Mouse (Mus musculus): ENCODE results near the gene Hmga2. TPM values are rescaled to one million over a fixed set of nuclear protein-coding genes. Genes with fewer than 3 reads are reported as not detected.

Hmga2 gene
- total RNA-seq, 2 experiments from 2014 or later = not detected

- no peak for DNase-seq
Measured at GRCm38 (mm10) chr10:120423256-120423655, 53.0 kb downstream of the Hmga2 start.

GRCm38 (mm10) chr10:120422820-120423219 is 53.4 kb downstream of the Hmga2 start:
- no peak for DNase-seq

DNA sequence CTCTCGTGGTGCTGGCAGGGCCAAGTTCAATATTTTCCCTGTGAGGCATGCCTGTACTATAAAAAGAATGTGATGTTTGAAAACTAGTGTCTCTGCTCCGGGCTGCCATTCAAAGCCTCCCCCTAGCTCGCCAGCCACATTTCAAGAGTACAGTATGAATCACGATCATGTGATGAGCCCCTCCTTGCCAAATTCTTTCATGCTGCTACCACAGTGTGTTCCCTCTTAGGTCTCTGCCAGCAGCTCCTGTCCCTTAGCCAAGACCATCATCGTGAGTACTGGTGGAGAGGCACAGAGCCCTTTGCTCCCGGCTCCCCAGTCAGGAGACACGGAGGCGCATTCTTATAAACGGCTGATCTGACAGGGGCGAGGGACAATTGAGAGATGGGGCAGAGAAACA is 54.2 kb downstream of the Hmga2 start:
- peak; percentile 91 to 92 for DNase-seq

- no peak for DNase-seq
Measured at GRCm38 (mm10) chr10:120420971-120421629, 55.2 kb downstream of the Hmga2 start.

- no peak for DNase-seq
Measured at GRCm38 (mm10) chr10:120418738-120419523, 57.3 kb downstream of the Hmga2 start.

DNA sequence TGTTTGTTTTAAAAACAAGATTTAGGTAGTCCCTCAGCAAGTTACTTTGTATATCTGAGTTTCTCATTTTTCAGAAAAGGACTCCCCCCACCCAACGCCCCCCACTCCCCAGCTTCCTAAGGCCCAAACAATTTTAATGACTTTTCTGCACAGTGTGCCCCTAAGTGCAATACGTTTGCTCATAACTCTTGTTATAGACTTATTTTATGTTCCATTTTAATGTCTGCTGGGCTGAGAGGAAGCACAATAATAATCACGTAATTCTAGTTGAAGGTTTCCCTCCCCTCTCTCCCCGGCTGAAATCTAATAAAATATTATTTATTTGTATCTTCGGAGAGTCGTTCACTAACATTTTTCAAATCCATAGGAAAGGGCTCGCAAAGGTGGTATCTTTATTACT is 58.1 kb downstream of the Hmga2 start:
- DNase-seq = no peak

DNA sequence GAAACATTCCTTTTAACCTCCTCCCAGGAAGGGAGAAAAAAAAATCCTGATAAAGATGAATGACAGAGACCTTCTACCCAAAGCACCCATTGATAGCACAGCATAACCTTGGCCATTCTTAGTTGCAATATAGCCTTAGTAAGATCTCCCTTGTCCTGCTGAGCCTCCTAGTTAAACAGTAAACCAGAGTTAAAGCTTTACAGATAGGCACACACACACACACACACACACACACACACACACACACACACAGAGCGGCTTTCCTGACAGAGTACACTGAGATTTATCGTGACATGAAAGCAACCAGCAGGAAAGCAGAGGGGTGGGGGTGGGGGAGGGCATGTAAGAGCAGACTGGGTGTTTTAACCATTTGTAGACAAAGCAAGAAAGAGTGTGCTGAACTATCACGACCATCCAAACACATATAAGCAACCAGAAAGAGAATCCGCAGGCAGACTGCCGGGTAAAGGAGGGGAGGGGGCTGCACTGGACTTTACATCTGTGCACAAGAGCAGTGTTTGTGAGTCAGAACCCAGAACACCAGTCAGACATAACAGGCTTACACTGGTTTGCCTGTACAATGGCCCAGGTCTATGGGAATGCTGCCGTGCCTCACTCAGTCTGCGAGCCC is 58.7 kb downstream of the Hmga2 start:
- DNase-seq = no peak

DNA sequence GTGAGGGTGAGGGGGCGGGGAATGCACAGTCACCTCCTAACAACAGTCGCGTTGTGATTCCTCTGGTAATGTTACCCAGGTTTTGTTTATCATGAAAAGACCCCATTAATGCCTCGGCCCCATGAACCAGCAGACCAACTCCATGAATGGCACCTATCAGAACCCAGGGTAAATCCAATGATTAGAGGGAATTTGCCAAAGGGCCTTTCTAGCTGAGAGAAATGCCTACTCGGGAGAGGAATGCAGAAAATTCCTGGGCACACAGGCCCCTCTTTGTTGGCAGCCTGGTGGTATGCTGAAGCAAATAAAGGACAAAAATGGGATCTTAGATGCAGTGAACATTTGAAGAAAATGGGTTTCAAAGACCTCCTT is 59.2 kb downstream of the Hmga2 start:
- no peak for DNase-seq

DNA sequence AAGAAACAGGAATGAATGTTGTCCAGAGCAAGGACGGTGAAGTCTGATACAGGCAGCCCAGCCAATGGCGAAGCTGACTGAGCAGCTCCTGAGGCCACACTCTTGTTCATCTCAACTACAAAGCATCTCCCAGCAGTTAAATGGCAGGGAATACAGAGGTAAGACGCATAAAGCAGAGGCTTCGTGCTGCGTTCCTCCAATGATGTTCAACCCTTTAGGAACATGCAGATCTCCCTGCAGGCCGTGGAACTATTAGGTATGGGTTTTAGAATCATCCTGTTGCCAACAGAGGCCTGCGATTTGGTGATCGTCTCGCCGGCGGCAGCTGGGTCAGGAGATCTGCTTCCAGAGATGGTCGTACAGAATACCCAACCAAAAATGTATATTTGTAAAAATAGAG is 59.6 kb downstream of the Hmga2 start:
- DNase-seq = no peak

DNA sequence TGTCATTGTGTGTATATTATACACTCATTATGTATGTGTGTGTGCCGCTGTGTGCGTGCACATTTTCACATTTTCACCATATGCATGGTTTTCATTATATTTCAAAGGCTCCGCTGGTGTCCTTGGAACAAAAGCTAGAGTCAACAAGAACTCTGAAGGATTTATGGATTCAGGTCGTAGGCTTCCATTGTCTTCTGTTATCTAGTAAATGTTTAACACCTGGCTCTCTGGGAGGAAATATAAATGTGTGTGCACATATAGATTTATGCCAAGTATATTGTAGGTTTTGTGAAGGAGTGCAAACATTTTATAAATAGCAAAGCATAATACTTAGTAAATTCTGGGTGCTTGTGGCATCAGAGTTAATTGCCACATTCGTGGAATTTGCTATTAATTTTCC is 64.1 kb downstream of the Hmga2 start:
- no peak for DNase-seq

DNA sequence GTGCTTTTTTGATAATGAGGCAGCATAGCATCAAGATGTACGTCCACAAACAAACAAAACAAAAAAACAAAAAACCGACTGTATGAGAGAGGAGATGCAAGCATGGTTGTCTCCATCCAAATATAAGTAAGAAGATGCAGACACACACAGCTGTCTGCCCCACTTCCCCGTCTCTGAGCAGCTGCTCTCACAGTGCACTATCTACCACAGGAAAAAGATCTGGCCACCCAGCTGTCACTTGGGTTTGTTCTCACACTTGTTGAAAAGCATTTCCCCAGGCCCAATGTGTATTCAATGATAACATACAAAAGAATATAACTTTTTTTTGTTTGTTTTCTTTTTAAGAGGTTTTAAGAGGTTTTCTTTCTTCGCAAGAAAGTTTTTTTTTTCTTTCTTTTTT is 65.3 kb downstream of the Hmga2 start:
- DNase-seq = no peak

DNA sequence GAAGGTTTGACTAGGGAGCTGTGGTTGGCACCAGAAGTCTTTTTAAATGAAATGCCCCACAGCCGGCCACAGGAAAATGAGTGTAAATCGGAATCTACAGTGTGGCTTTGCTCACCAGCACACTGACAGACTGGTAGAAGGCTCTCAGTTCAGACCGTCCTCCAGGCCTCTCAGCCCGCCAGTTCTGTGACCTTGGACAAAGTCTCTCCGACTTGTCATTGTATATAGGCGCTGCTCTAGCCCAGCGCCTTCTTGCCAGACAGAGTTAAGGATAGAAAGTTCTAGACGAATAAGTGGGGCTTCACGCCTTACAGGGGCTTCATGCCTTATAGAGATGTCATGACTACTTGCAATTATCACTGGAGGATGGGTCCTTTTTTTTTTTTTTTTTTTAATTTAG is 67.1 kb downstream of the Hmga2 start:
- DNase-seq = no peak

DNA sequence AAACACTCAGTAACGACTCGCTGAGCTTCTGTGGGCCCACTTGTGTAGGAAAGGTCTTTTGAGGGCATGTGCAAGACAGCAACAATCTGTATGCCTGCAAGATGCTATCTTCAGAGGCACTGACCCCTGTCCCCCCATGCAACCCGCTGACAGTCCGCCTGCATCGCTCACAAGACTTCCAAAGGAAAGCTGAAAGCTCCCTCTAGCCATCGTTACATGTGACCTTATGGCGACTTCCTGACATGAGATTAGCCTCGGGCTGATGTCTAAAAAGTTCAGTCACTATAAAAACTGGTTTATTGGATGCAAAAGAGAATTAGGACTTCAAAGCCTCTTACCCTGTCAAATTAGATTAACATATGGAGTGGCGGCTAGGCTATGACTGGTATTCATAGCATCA is 69.0 kb downstream of the Hmga2 start:
- no peak for DNase-seq

DNA sequence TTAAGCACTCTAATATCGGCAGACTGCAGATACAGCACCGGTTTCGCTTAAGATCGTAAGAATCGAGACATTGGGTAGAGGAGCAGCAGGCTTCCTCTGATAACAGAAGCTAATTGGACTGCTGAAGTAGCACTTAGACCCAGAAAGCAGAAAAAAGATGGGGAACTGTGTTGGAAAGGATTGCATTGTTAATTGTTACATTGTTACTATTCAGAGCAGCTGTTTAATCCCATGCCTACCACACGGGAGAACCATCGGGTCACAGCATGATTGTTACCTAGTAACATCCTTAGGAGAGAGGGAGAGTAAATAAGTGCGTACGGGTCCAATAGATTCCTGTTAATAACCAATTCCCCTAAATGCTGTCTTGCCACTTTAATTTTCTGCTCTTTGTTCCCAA is 70.2 kb downstream of the Hmga2 start:
- no peak for DNase-seq

DNA sequence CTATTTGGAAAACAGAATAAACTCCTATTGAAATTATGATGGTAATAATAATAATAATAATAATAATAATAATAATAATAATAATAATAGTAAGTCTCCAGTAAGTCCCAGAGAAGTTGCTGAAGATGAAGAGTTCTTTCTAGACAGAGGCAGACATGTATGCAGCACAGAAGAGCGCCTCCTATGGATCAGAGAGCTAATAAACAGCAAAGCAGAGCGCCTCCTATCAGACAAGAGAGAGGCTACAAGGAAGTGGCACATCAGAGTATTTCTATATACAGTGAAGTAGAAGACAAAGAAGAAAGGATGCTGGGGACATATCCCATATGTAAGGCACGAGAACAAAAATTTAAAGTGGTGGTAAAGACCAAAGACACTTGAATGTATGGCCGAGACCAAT is 70.9 kb downstream of the Hmga2 start:
- DNase-seq = no peak

DNA sequence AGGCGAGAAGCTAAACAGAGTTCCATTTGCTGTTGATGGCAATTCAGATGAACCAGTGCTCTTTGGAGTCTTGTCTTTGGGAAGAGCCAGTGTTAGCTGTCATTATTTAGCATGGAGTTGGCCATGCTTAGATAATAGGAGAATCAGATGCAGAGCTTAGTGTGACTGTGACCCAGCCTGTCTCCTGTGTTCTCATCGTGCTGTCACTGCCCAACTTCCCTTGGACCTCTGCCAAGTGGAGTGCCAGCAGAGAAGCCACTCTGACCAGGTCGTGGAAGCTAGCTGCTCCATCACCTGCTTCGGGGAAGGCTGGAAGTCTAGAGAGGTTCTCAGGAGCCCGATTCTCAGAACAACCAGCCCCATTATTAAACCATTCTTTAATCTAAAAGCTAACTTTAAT is 73.3 kb downstream of the Hmga2 start:
- DNase-seq = no peak

GRCm38 (mm10) chr10:120401787-120402186 is 74.5 kb downstream of the Hmga2 start:
- no peak for DNase-seq

DNA sequence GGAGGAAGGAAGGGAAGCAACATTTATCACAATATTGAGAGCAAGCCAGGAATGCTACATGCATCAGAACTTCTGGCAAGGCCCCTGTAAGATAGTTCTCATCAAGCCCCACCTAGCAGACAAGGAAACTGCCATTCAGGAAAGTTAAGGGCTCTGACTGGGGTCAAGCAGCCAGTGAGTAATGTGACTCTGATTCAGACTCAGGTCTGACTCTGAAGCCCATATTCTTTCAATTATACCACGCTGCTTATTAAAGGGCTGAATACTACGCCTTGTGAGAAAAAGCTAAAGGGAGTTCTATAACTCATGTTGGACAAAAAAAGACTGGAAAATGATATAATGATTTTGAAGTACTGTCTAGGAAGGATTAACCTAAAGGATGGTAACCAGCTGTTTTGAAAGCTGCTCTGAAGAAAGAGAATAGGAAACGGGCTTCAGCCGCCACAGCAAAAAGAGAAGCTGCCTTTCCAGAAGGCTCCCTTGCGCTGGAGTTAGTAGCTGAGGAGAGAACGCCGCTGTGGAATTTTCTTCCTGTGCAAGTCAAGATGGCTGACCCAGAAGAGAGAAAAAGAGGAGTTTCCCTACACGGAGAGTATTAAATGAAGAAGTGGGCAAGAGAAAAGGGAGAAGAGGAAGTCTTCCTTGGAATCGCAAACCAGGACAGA is 76.3 kb downstream of the Hmga2 start:
- DNase-seq = no peak

GRCm38 (mm10) chr10:120398745-120399144 is 77.5 kb downstream of the Hmga2 start:
- no peak for DNase-seq

DNA sequence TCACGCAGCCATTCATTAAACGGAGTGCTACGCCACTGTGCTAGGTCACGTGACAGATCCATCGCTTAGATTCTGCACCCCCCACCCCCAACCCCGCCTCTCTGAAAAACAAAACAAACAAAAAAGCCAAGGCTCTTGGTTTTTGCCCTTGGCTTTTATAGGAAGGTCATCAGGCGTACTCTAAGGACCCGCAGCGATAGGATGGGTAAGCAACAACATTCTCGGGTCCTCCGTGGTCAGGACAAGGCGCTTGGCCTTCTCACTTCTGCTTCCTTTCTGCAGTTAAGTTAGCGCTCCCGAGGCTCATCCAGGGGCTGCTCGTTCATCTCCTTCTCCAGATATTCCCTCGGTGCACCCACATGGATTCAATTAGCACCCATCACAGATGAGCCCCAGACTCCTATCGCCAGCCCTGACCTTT is 79.0 kb downstream of the Hmga2 start:
- no peak for DNase-seq

GRCm38 (mm10) chr10:120395550-120395949 is 80.7 kb downstream of the Hmga2 start:
- DNase-seq = no peak

DNA sequence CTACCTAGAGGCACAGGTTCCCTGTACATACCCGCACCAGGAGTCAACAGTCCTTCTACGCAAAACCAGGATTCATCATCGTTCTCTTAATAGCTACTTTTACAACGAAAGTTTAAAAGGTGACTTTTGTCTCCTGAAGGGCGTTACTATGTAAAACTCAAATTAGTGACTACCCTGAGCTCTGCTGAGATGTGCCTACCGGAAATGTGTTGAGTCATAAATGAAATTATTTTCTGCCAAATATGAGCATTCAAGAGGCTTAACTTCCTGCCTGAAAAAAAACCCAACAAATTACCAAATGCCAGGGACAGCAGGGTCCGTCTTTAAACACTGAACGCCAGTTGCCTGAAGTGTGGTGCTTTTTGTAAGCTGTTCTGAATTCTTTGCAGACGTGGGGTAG is 81.5 kb downstream of the Hmga2 start:
- DNase-seq = no peak
